Mouse (Mus musculus): ENCODE measurements at regions not wholly inside any gene's neighbourhood (a gene's known extent, or its start where the extent isn't known, plus 50 kb on each side); places are given as distances from the start of the nearest gene placed in this dataset.

- peak; percentile 56 for DNase-seq (ENCODE audit: low spot score)
Observed at GRCm38 (mm10) chr3:104586342-104587175, 51.9 kb upstream of the Slc16a1 start.

GRCm38 (mm10) chr3:104585303-104585702 is 53.2 kb upstream of the Slc16a1 start:
- DNase-seq (ENCODE audit: low spot score), result no peak

GRCm38 (mm10) chr3:104583236-104583635 is 55.2 kb upstream of the Slc16a1 start:
- DNase-seq (ENCODE audit: low spot score), result no peak

GRCm38 (mm10) chr3:104582521-104582920 is 55.9 kb upstream of the Slc16a1 start:
- DNase-seq (ENCODE audit: low spot score), result no peak

GRCm38 (mm10) chr3:104579186-104579585 is 59.3 kb upstream of the Slc16a1 start:
- no peak for DNase-seq (ENCODE audit: low spot score)

- no peak for DNase-seq (ENCODE audit: low spot score)
Observed at GRCm38 (mm10) chr3:104578374-104578773, 60.1 kb upstream of the Slc16a1 start.

GRCm38 (mm10) chr3:104577228-104577927 is 61.1 kb upstream of the Slc16a1 start:
- DNase-seq (ENCODE audit: low spot score), result no peak

GRCm38 (mm10) chr3:104573277-104573940 is 61.7 kb upstream of the Lrig2 start:
- DNase-seq (ENCODE audit: low spot score), result no peak

- DNase-seq (ENCODE audit: low spot score), result no peak
Observed at GRCm38 (mm10) chr3:104571935-104572631, 60.4 kb upstream of the Lrig2 start.

- DNase-seq (ENCODE audit: low spot score), result peak; percentile 71
Observed at GRCm38 (mm10) chr3:104565423-104566230, 53.9 kb upstream of the Lrig2 start.

GRCm38 (mm10) chr3:104564857-104565256 is 53.1 kb upstream of the Lrig2 start:
- DNase-seq (ENCODE audit: low spot score), result no peak

- DNase-seq (ENCODE audit: low spot score), result no peak
Observed at GRCm38 (mm10) chr3:104561567-104561966, 49.8 kb upstream of the Lrig2 start.
